Mouse (Mus musculus) hindbrain, embryonic 10.5 days (tissue): ENCODE measurements at regions not wholly inside any gene's neighbourhood (a gene's known extent, or its start where the extent isn't known, plus 50 kb on each side); places are given as distances from the start of the nearest gene placed in this dataset.
A peak's percentile ranks its signal among the peaks of the same experiment; 100 is the strongest.

Experiments used
- DNase-seq: peaks from one replicate; pipeline ENCODE4 v3.0.0-alpha.2; 2017; ENCODE audit warnings: low spot score
- H3K27ac ChIP-seq: fragments of 300-500 bp; sonication (generic); 2 replicates; pipeline ENCODE4 v1.5.1; 2016; ENCODE audit warnings: mild to moderate bottlenecking, moderate library complexity
- H3K27me3 ChIP-seq: fragments of 300-500 bp; sonication (generic); 2 replicates; pipeline ENCODE4 v1.6.1; 2016; ENCODE audit warnings: mild to moderate bottlenecking; ENCODE audit not compliant: poor library complexity, insufficient read depth, severe bottlenecking
- H3K36me3 ChIP-seq: fragments of 300-500 bp; sonication (generic); 2 replicates; pipeline ENCODE4 v1.6.1; 2016; ENCODE audit warnings: mild to moderate bottlenecking, moderate library complexity
- H3K4me1 ChIP-seq: fragments of 300-500 bp; sonication (generic); replicated peaks from 2 replicates; pipeline ENCODE4 v1.6.1; 2016; ENCODE audit warnings: mild to moderate bottlenecking
- H3K4me3 ChIP-seq: fragments of 300-500 bp; sonication (generic); 2 replicates; pipeline ENCODE4 v1.5.1; 2016; ENCODE audit warnings: mild to moderate bottlenecking, moderate library complexity
- H3K9me3 ChIP-seq: fragments of 300-500 bp; sonication (generic); 2 replicates; pipeline ENCODE4 v1.6.1; 2016; ENCODE audit warnings: mild to moderate bottlenecking, moderate library complexity
- WGBS: fragments of 180-500 bp; shearing (Covaris S2); methylation state at CpG from one replicate; pipeline ENCODE4 v1.1.7; 2016; 5-methylcytosine and 5-hydroxymethylcytosine counted together

GRCm38 (mm10) chr4:5071243-5071642 lies 278.1 kb upstream of the Impad1 start:
- Histone ChIP-seq H3K4me3 (no peak overlapping the region), H3K4me1 (no peaks in the 10 kb centered on the region), H3K27me3 (no peaks in the 10 kb centered on the region), H3K36me3 (no peaks in the 10 kb centered on the region), H3K9me3 (0 out of 2 replicates have a peak, but pooled peaks cover 3% of the 10 kb centered on the region), H3K27ac (no peak overlapping the region)
- WGBS: 88% methylated on average over 4 of the region's 4 CpGs
- no peak for DNase-seq

- 0 out of 2 replicates have a peak, but pooled peaks cover 3% of the 10 kb centered on the region for H3K4me1 ChIP-seq
- WGBS: 36% methylated on average over 2 of the region's 2 CpGs
- H3K4me3 ChIP-seq: no peak overlapping the region
- no peak for DNase-seq
- H3K36me3 ChIP-seq: no peaks in the 10 kb centered on the region
- H3K9me3 ChIP-seq: no peaks in the 10 kb centered on the region
- H3K27ac ChIP-seq: peak overlapping the region; percentile 53; the same call in 1 of the 2 replicates
- H3K27me3 ChIP-seq: no peaks in the 10 kb centered on the region
These were observed 266.3 kb upstream of the Impad1 start for GRCm38 (mm10) chr4:5059290-5059955.

GRCm38 (mm10) chr4:5029929-5030328 lies 236.8 kb upstream of the Impad1 start:
- H3K9me3 ChIP-seq: no peaks in the 10 kb centered on the region
- WGBS: 73% methylated on average over 2 of the region's 2 CpGs
- no peak overlapping the region for H3K27ac ChIP-seq
- DNase-seq: no peak
- H3K27me3 ChIP-seq: no peaks in the 10 kb centered on the region
- H3K4me1 ChIP-seq: no peaks in the 10 kb centered on the region
- no peaks in the 10 kb centered on the region for H3K36me3 ChIP-seq
- no peak overlapping the region for H3K4me3 ChIP-seq

GRCm38 (mm10) chr4:4987491-4987890 lies 194.3 kb upstream of the Impad1 start:
- Histone ChIP-seq H3K4me3 (no peak overlapping the region), H3K36me3 (no peaks in the 10 kb centered on the region), H3K9me3 (no peaks in the 10 kb centered on the region), H3K4me1 (no peaks in the 10 kb centered on the region), H3K27me3 (no peaks in the 10 kb centered on the region), H3K27ac (no peak overlapping the region)
- DNase-seq: no peak
- WGBS: 90% methylated on average over 4 of the region's 4 CpGs

GRCm38 (mm10) chr4:4983474-4984194 lies 190.5 kb upstream of the Impad1 start:
- Histone ChIP-seq H3K27ac (no peak overlapping the region), H3K4me3 (no peak overlapping the region), H3K9me3 (no peaks in the 10 kb centered on the region), H3K27me3 (no peaks in the 10 kb centered on the region), H3K36me3 (no peaks in the 10 kb centered on the region), H3K4me1 (no peaks in the 10 kb centered on the region)
- no peak for DNase-seq
- WGBS: 75% methylated on average over 1 of the region's 1 CpGs

GRCm38 (mm10) chr4:4971800-4972319 lies 178.7 kb upstream of the Impad1 start:
- no peak overlapping the region for H3K4me3 ChIP-seq
- no peak overlapping the region for H3K27ac ChIP-seq
- H3K36me3 ChIP-seq: no peaks in the 10 kb centered on the region
- no peaks in the 10 kb centered on the region for H3K4me1 ChIP-seq
- no peaks in the 10 kb centered on the region for H3K27me3 ChIP-seq
- DNase-seq: no peak
- 87% methylated on average over 2 of the region's 2 CpGs for WGBS
- H3K9me3 ChIP-seq: no peaks in the 10 kb centered on the region

GRCm38 (mm10) chr4:4948956-4949355 lies 155.8 kb upstream of the Impad1 start:
- no peaks in the 10 kb centered on the region for H3K9me3 ChIP-seq
- no peak for DNase-seq
- no peaks in the 10 kb centered on the region for H3K4me1 ChIP-seq
- no peaks in the 10 kb centered on the region for H3K27me3 ChIP-seq
- no peaks in the 10 kb centered on the region for H3K36me3 ChIP-seq
- H3K4me3 ChIP-seq: no peak overlapping the region
- 71% methylated on average over 1 of the region's 1 CpGs for WGBS
- H3K27ac ChIP-seq: no peak overlapping the region

DNA sequence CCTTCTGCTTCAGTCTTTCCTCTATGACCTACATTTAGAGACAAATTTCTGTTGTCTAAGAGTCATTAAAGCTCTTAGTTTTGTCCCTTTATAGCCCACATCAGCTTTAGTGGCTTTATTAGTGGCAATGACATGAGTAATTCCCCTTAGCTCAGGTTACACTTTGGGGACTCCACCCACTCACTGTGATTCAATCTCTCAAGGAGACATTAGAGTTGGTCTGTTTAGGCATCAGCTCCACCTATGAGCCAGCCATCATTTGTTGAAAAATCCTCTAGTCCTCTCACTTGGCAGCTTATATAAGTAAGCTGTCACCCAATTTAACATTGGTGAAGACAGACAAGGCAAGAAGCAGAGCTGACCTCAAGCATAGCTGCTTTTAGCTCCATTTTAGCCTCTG lies 151.3 kb upstream of the Impad1 start:
- DNase-seq: no peak
- H3K27me3 ChIP-seq: no peaks in the 10 kb centered on the region
- no peak overlapping the region for H3K4me3 ChIP-seq
- no peaks in the 10 kb centered on the region for H3K36me3 ChIP-seq
- no peak overlapping the region for H3K27ac ChIP-seq
- H3K4me1 ChIP-seq: no peaks in the 10 kb centered on the region
- no peaks in the 10 kb centered on the region for H3K9me3 ChIP-seq

DNA sequence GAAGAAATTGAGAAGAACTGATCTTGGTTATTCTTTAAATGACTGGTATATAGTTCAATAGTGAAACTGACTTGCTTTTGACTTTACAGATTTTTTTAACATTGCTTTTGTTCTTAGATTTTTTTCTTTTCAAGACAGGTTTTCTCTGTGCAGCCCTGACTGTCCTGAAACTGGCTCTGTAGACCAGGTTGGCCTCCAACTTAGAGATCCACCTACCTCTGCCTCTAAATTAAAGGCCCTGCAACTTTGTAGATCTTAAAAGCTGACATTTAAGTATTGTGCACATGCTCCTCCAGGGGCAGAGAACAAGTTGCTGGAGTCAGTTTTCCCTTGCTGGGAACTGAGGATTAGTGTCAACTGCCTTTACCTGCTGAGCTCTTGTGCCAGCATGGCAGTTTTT lies 132.6 kb upstream of the Impad1 start:
- no peaks in the 10 kb centered on the region for H3K4me1 ChIP-seq
- no peak overlapping the region for H3K4me3 ChIP-seq
- DNase-seq: no peak
- H3K36me3 ChIP-seq: no peaks in the 10 kb centered on the region
- no peaks in the 10 kb centered on the region for H3K9me3 ChIP-seq
- no peak overlapping the region for H3K27ac ChIP-seq
- H3K27me3 ChIP-seq: no peaks in the 10 kb centered on the region

GRCm38 (mm10) chr4:4920256-4920655 lies 127.1 kb upstream of the Impad1 start:
- Histone ChIP-seq H3K4me3 (no peak overlapping the region), H3K9me3 (peaks cover 8% of the 10 kb centered on the region; the same call in 1 of the 2 replicates), H3K36me3 (no peaks in the 10 kb centered on the region), H3K27me3 (no peaks in the 10 kb centered on the region), H3K4me1 (no peaks in the 10 kb centered on the region), H3K27ac (no peak overlapping the region)
- WGBS: 84% methylated on average over 1 of the region's 1 CpGs
- no peak for DNase-seq

GRCm38 (mm10) chr4:4875257-4875656 lies 82.1 kb upstream of the Impad1 start:
- H3K27ac ChIP-seq: no peak overlapping the region
- no peaks in the 10 kb centered on the region for H3K27me3 ChIP-seq
- no peaks in the 10 kb centered on the region for H3K36me3 ChIP-seq
- DNase-seq: no peak
- no peaks in the 10 kb centered on the region for H3K9me3 ChIP-seq
- H3K4me3 ChIP-seq: no peak overlapping the region
- no peaks in the 10 kb centered on the region for H3K4me1 ChIP-seq

- DNase-seq: no peak
- Histone ChIP-seq H3K4me1 (no peaks in the 10 kb centered on the region), H3K36me3 (no peaks in the 10 kb centered on the region), H3K27ac (no peak overlapping the region), H3K27me3 (no peaks in the 10 kb centered on the region), H3K9me3 (no peaks in the 10 kb centered on the region), H3K4me3 (no peak overlapping the region)
- 80% methylated on average over 2 of the region's 2 CpGs for WGBS
These were observed 65.2 kb upstream of the Impad1 start for GRCm38 (mm10) chr4:4858345-4858744.
